Mouse (Mus musculus): ENCODE results near the gene Klhl8.

Klhl8 gene

GRCm38 (mm10) chr5:103916595-103917356 is 5.7 kb upstream of the Klhl8 start:
- DNase-seq (ENCODE audit: low spot score) = no peak

- no peak for DNase-seq (ENCODE audit: low spot score)
These were observed 3.5 kb upstream of the Klhl8 start for GRCm38 (mm10) chr5:103914335-103915226.

GRCm38 (mm10) chr5:103913150-103913549 is 2.1 kb upstream of the Klhl8 start:
- DNase-seq (ENCODE audit: low spot score) = no peak

GRCm38 (mm10) chr5:103911555-103911954 is 496 bp upstream of the Klhl8 start:
- no peak for DNase-seq (ENCODE audit: low spot score)

GRCm38 (mm10) chr5:103910156-103910555 is 903 bp downstream of the Klhl8 start:
- DNase-seq (ENCODE audit: low spot score) = no peak

GRCm38 (mm10) chr5:103909466-103909865 is 1.6 kb downstream of the Klhl8 start:
- no peak for DNase-seq (ENCODE audit: low spot score)

- DNase-seq (ENCODE audit: low spot score) = no peak
These were observed 2.2 kb downstream of the Klhl8 start for GRCm38 (mm10) chr5:103908851-103909250.

GRCm38 (mm10) chr5:103907844-103908243 is 3.2 kb downstream of the Klhl8 start:
- DNase-seq (ENCODE audit: low spot score) = no peak

- DNase-seq (ENCODE audit: low spot score) = no peak
These were observed 4.9 kb downstream of the Klhl8 start for GRCm38 (mm10) chr5:103906173-103906572.

GRCm38 (mm10) chr5:103898310-103898709 is 12.7 kb downstream of the Klhl8 start:
- no peak for DNase-seq (ENCODE audit: low spot score)

- no peak for DNase-seq (ENCODE audit: low spot score)
These were observed 21.3 kb downstream of the Klhl8 start for GRCm38 (mm10) chr5:103889766-103890165.

GRCm38 (mm10) chr5:103863759-103864158 is 47.3 kb downstream of the Klhl8 start:
- DNase-seq (ENCODE audit: low spot score) = no peak

- DNase-seq (ENCODE audit: low spot score) = no peak
These were observed 50.4 kb downstream of the Klhl8 start for GRCm38 (mm10) chr5:103860622-103861021.

- DNase-seq (ENCODE audit: low spot score) = no peak
These were observed 53.9 kb downstream of the Klhl8 start for GRCm38 (mm10) chr5:103857151-103857550.

- no peak for DNase-seq (ENCODE audit: low spot score)
These were observed 54.6 kb downstream of the Klhl8 start for GRCm38 (mm10) chr5:103856286-103857009.

GRCm38 (mm10) chr5:103855483-103856211 is 55.4 kb downstream of the Klhl8 start:
- DNase-seq (ENCODE audit: low spot score) = no peak

- DNase-seq (ENCODE audit: low spot score) = no peak
These were observed 56.3 kb downstream of the Klhl8 start for GRCm38 (mm10) chr5:103854807-103855194.

GRCm38 (mm10) chr5:103854041-103854806 is 56.8 kb downstream of the Klhl8 start:
- no peak for DNase-seq (ENCODE audit: low spot score)

GRCm38 (mm10) chr5:103852756-103853549 is 58.1 kb downstream of the Klhl8 start:
- DNase-seq (ENCODE audit: low spot score) = no peak

- no peak for DNase-seq (ENCODE audit: low spot score)
These were observed 62.5 kb downstream of the Klhl8 start for GRCm38 (mm10) chr5:103848546-103848945.
